Mouse (Mus musculus): Measurements from ENCODE around the gene Zfp287. TPM values are rescaled to one million over a fixed set of nuclear protein-coding genes. Genes with fewer than 3 reads are reported as not detected.

Zfp287 gene
- polyA plus RNA-seq, 1 experiment, result not detected

GRCm38 (mm10) chr11:62691592-62691991, 40.1 kb downstream of the Zfp287 start:
- TF ChIP-seq CTCF (IDR thresholded peaks at IDR 0.05; ENCODE audit: insufficient read depth, low read depth, low read length), result no peak
- TF ChIP-seq POLR2A (IDR thresholded peaks at IDR 0.05; ENCODE audit: insufficient read depth, low read depth, low read length), result no peak
- Histone ChIP-seq H3K27ac (ENCODE audit: insufficient read depth, low read depth, low read length) (no peak overlapping the region), H3K4me1 (ENCODE audit: control insufficient read depth, insufficient read depth, low read length) (no peaks in the 10 kb centered on the region), H3K4me3 (ENCODE audit: insufficient read depth, low read depth, low read length) (no peak overlapping the region)
- WGBS, result 88% methylated on average over 3 of the region's 3 CpGs

- TF ChIP-seq POLR2A (IDR thresholded peaks at IDR 0.05; ENCODE audit: insufficient read depth, low read depth, low read length) (no peak), CTCF (IDR thresholded peaks at IDR 0.05; ENCODE audit: insufficient read depth, low read depth, low read length) (no peak)
- WGBS, result 90% methylated on average over 4 of the region's 4 CpGs
- H3K4me3 ChIP-seq (ENCODE audit: insufficient read depth, low read depth, low read length), result no peak overlapping the region
These were observed 51.8 kb downstream of the Zfp287 start for GRCm38 (mm10) chr11:62679954-62680353.

GRCm38 (mm10) chr11:62678778-62679354, 52.8 kb downstream of the Zfp287 start:
- Histone ChIP-seq H3K4me1 (ENCODE audit: control insufficient read depth, insufficient read depth, low read length) (peaks cover 6% of the 10 kb centered on the region; the same call in 1 of the 2 replicates), H3K4me3 (ENCODE audit: insufficient read depth, low read depth, low read length) (no peak overlapping the region), H3K27ac (ENCODE audit: insufficient read depth, low read depth, low read length) (no peak overlapping the region)
- 90% methylated on average over 7 of the region's 7 CpGs for WGBS
- no peak for TF ChIP-seq CTCF (IDR thresholded peaks at IDR 0.05; ENCODE audit: insufficient read depth, low read depth, low read length)
- no peak for TF ChIP-seq POLR2A (IDR thresholded peaks at IDR 0.05; ENCODE audit: insufficient read depth, low read depth, low read length)

More at GRCm38 (mm10) chr11:62679954-62680353, 51.8 kb downstream of the Zfp287 start:
- no peak overlapping the region for H3K27ac ChIP-seq (ENCODE audit: insufficient read depth, low read depth, low read length)
- H3K4me1 ChIP-seq (ENCODE audit: control insufficient read depth, insufficient read depth, low read length), result peaks cover 6% of the 10 kb centered on the region; the same call in 1 of the 2 replicates

- Histone ChIP-seq H3K4me1 (ENCODE audit: control insufficient read depth, insufficient read depth, low read length) (peaks cover 6% of the 10 kb centered on the region; the same call in 1 of the 2 replicates), H3K4me3 (ENCODE audit: insufficient read depth, low read depth, low read length) (no peak overlapping the region), H3K27ac (ENCODE audit: insufficient read depth, low read depth, low read length) (no peak overlapping the region)
- TF ChIP-seq CTCF (IDR thresholded peaks at IDR 0.05; ENCODE audit: insufficient read depth, low read depth, low read length) (no peak), POLR2A (IDR thresholded peaks at IDR 0.05; ENCODE audit: insufficient read depth, low read depth, low read length) (no peak)
- 90% methylated on average over 4 of the region's 4 CpGs for WGBS
These were observed 55.5 kb downstream of the Zfp287 start for GRCm38 (mm10) chr11:62676290-62676596.

- Histone ChIP-seq H3K4me3 (ENCODE audit: insufficient read depth, low read depth, low read length) (0 out of 2 replicates have a peak overlapping the region, but pooled peaks have one; percentile 11), H3K4me1 (ENCODE audit: control insufficient read depth, insufficient read depth, low read length) (peaks cover 8% of the 10 kb centered on the region), H3K27ac (ENCODE audit: insufficient read depth, low read depth, low read length) (no peak overlapping the region)
- WGBS, result 19% methylated on average over 17 of the region's 17 CpGs
- TF ChIP-seq POLR2A (IDR thresholded peaks at IDR 0.05; ENCODE audit: insufficient read depth, low read depth, low read length), result no peak
- peak; percentile 74 for TF ChIP-seq CTCF (IDR thresholded peaks at IDR 0.05; ENCODE audit: insufficient read depth, low read depth, low read length)
These were observed 56.0 kb downstream of the Zfp287 start for GRCm38 (mm10) chr11:62675480-62676289.

GRCm38 (mm10) chr11:62670006-62670405, 61.7 kb downstream of the Zfp287 start:
- TF ChIP-seq CTCF (IDR thresholded peaks at IDR 0.05; ENCODE audit: insufficient read depth, low read depth, low read length) (no peak), POLR2A (IDR thresholded peaks at IDR 0.05; ENCODE audit: insufficient read depth, low read depth, low read length) (no peak)
- Histone ChIP-seq H3K27ac (ENCODE audit: insufficient read depth, low read depth, low read length) (peak overlapping the region; percentile 99), H3K4me3 (ENCODE audit: insufficient read depth, low read depth, low read length) (no peak overlapping the region), H3K4me1 (ENCODE audit: control insufficient read depth, insufficient read depth, low read length) (peaks cover 9% of the 10 kb centered on the region)
- WGBS, result 67% methylated on average over 6 of the region's 6 CpGs

- 7% methylated on average over 12 of the region's 12 CpGs for WGBS
- H3K4me1 ChIP-seq (ENCODE audit: control insufficient read depth, insufficient read depth, low read length), result peaks cover 9% of the 10 kb centered on the region
- TF ChIP-seq POLR2A (IDR thresholded peaks at IDR 0.05; ENCODE audit: insufficient read depth, low read depth, low read length), result no peak
- TF ChIP-seq CTCF (IDR thresholded peaks at IDR 0.05; ENCODE audit: insufficient read depth, low read depth, low read length), result no peak
- H3K27ac ChIP-seq (ENCODE audit: insufficient read depth, low read depth, low read length), result peak overlapping the region; percentile 99
- H3K4me3 ChIP-seq (ENCODE audit: insufficient read depth, low read depth, low read length), result 0 out of 2 replicates have a peak overlapping the region, but pooled peaks have one; percentile 14
These were observed 62.2 kb downstream of the Zfp287 start for GRCm38 (mm10) chr11:62669471-62669870.

- Histone ChIP-seq H3K4me1 (ENCODE audit: control insufficient read depth, insufficient read depth, low read length) (peaks cover 9% of the 10 kb centered on the region), H3K4me3 (ENCODE audit: insufficient read depth, low read depth, low read length) (no peak overlapping the region), H3K27ac (ENCODE audit: insufficient read depth, low read depth, low read length) (peak overlapping the region; percentile 59)
- TF ChIP-seq POLR2A (IDR thresholded peaks at IDR 0.05; ENCODE audit: insufficient read depth, low read depth, low read length), result no peak
- no peak for TF ChIP-seq CTCF (IDR thresholded peaks at IDR 0.05; ENCODE audit: insufficient read depth, low read depth, low read length)
- 42% methylated on average over 5 of the region's 5 CpGs for WGBS
These were observed 62.7 kb downstream of the Zfp287 start for GRCm38 (mm10) chr11:62668986-62669385.

GRCm38 (mm10) chr11:62664250-62664649, 67.5 kb downstream of the Zfp287 start:
- Histone ChIP-seq H3K4me3 (ENCODE audit: insufficient read depth, low read depth, low read length) (no peak overlapping the region), H3K4me1 (ENCODE audit: control insufficient read depth, insufficient read depth, low read length) (no peaks in the 10 kb centered on the region)
- no peak for TF ChIP-seq CTCF (IDR thresholded peaks at IDR 0.05; ENCODE audit: insufficient read depth, low read depth, low read length)
- TF ChIP-seq POLR2A (IDR thresholded peaks at IDR 0.05; ENCODE audit: insufficient read depth, low read depth, low read length), result no peak

More at GRCm38 (mm10) chr11:62664250-62664649, 67.5 kb downstream of the Zfp287 start:
- H3K27ac ChIP-seq (ENCODE audit: insufficient read depth, low read depth, low read length), result no peak overlapping the region
- WGBS, result 87% methylated on average over 6 of the region's 6 CpGs
